Mouse (Mus musculus): ENCODE measurements around the gene Lingo1.

The Lingo1 gene

GRCm38 (mm10) chr9:56608691-56609351 lies 187.4 kb downstream of the Lingo1 start:
- DNase-seq (ENCODE audit: low read depth in 2 of 2, low spot score in 2 of 2) = no peak

- no peak for DNase-seq (ENCODE audit: low read depth in 2 of 2, low spot score in 2 of 2)
Measured at GRCm38 (mm10) chr9:56606082-56606740, 190.1 kb downstream of the Lingo1 start.

GRCm38 (mm10) chr9:56605443-56605806 lies 190.8 kb downstream of the Lingo1 start:
- no peak for DNase-seq (ENCODE audit: low read depth in 2 of 2, low spot score in 2 of 2)

GRCm38 (mm10) chr9:56604797-56605442 lies 191.3 kb downstream of the Lingo1 start:
- DNase-seq (ENCODE audit: low read depth in 2 of 2, low spot score in 2 of 2) = no peak

- no peak for DNase-seq (ENCODE audit: low read depth in 2 of 2, low spot score in 2 of 2)
Measured at GRCm38 (mm10) chr9:56600655-56601054, 195.6 kb downstream of the Lingo1 start.

GRCm38 (mm10) chr9:56592639-56593038 lies 203.6 kb downstream of the Lingo1 start:
- no peak for DNase-seq (ENCODE audit: low read depth in 2 of 2, low spot score in 2 of 2)

GRCm38 (mm10) chr9:56591248-56591888 lies 204.9 kb downstream of the Lingo1 start:
- DNase-seq (ENCODE audit: low read depth in 2 of 2, low spot score in 2 of 2) = no peak

- no peak for DNase-seq (ENCODE audit: low read depth in 2 of 2, low spot score in 2 of 2)
Measured at GRCm38 (mm10) chr9:56589762-56590161, 206.5 kb downstream of the Lingo1 start.

GRCm38 (mm10) chr9:56584043-56584424 lies 212.2 kb downstream of the Lingo1 start:
- DNase-seq (ENCODE audit: low read depth in 2 of 2, low spot score in 2 of 2) = no peak

- no peak for DNase-seq (ENCODE audit: low read depth in 2 of 2, low spot score in 2 of 2)
Measured at GRCm38 (mm10) chr9:56583139-56584042, 212.9 kb downstream of the Lingo1 start.

GRCm38 (mm10) chr9:56582628-56583027 lies 213.6 kb downstream of the Lingo1 start:
- no peak for DNase-seq (ENCODE audit: low read depth in 2 of 2, low spot score in 2 of 2)

- DNase-seq (ENCODE audit: low read depth in 2 of 2, low spot score in 2 of 2) = no peak
Measured at GRCm38 (mm10) chr9:56581700-56582099, 214.6 kb downstream of the Lingo1 start.

GRCm38 (mm10) chr9:56581016-56581415 lies 215.3 kb downstream of the Lingo1 start:
- DNase-seq (ENCODE audit: low read depth in 2 of 2, low spot score in 2 of 2) = no peak

GRCm38 (mm10) chr9:56580101-56580500 lies 216.2 kb downstream of the Lingo1 start:
- DNase-seq (ENCODE audit: low read depth in 2 of 2, low spot score in 2 of 2) = no peak

GRCm38 (mm10) chr9:56577405-56577804 lies 218.9 kb downstream of the Lingo1 start:
- no peak for DNase-seq (ENCODE audit: low read depth in 2 of 2, low spot score in 2 of 2)

- DNase-seq (ENCODE audit: low read depth in 2 of 2, low spot score in 2 of 2) = no peak
Measured at GRCm38 (mm10) chr9:56572534-56573479, 223.5 kb downstream of the Lingo1 start.

Data from CD8-positive naive resting alpha-beta T cell, adult 2 months (primary cell).